Mouse (Mus musculus) megakaryocyte, embryonic 14.5 days (primary cell): ENCODE measurements around the gene Cplane1.
"Not testable (repeated sequence)": the region's sequence is repeated elsewhere in the genome, so short reads cannot be mapped to it uniquely, and the experiment has no call there.

Source experiments
- FLI1 ChIP-seq: IDR thresholded peaks from 2 replicates; pipeline ENCODE4 v1.6.1; 2012; ENCODE audit warnings: low read length, inconsistent platforms, mixed read lengths
- GATA1 ChIP-seq: IDR thresholded peaks from 3 replicates; pipeline ENCODE4 v1.6.1; 2012; ENCODE audit warnings: mixed read lengths, low read length, inconsistent platforms, borderline replicate concordance

DNA sequence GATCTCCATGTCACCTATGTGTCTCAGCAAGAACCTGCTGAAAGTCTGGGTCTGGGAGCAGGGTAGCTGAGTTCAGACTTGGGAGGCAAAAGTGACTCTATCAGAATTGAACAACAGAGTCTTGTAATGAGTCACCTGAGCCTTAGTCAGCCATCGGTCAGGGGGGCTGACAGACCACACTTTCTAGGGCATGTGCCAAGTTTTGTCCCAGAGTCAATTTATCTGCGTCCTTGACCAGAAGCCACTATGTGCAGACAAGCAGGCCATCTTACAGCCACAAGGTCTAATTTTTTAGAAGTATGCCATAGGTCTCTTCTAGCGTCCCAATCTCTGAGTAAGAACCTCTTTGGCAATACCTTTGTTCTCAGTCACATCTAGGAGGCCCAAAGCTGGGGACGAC is 109.0 kb downstream of the Cplane1 start:
- TF ChIP-seq GATA1, FLI1: not testable (repeated sequence)
